Mouse (Mus musculus): ENCODE data around the gene Rdm1. TPM values are rescaled to one million over a fixed set of nuclear protein-coding genes. Genes with fewer than 3 reads are reported as not detected.

Rdm1 gene
- total and polyA plus RNA-seq, 3 experiments: 6.5 to 6.8 TPM; not detected in 1

DNA sequence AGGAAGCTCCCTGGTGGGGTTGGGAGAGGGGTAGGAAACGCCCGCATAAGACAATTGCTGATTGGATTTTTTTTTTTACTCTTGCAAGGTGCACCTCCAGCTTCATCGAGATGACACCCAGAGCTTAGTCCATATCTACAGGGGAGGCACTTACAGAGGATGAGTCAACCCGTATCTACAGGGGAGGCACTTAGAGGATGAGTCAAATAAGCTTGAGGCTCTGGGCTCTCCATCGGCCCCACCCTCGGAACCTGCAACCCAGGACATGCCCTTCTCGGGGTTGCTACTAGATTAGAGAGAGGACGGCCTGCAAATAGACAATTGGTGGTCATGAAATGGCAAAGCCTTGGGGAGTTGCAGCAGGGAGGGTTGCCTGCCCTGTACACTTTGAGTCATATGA lies 10.9 kb upstream of the Rdm1 start:
- TF ChIP-seq ZMIZ1 (IDR thresholded peaks at IDR 0.05; ENCODE audit: low read depth, low read length): no peak
- no peak for TF ChIP-seq POLR2A (IDR thresholded peaks at IDR 0.05; ENCODE audit: control insufficient read depth in 1 of 2, insufficient read depth in 1 of 2, low read depth in 1 of 2, low read length in 2 of 2, poor library complexity in 1 of 2)
- TF ChIP-seq MAZ (IDR thresholded peaks at IDR 0.05; ENCODE audit: low read depth, low read length): no peak
- no peak for TF ChIP-seq NRF1 (IDR thresholded peaks at IDR 0.05; ENCODE audit: insufficient read depth, low read depth, low read length, poor library complexity, severe bottlenecking)
- TF ChIP-seq TBP (IDR thresholded peaks at IDR 0.05; ENCODE audit: low read depth, low read length): no peak
- TF ChIP-seq MYB (IDR thresholded peaks at IDR 0.05; ENCODE audit: low read depth, low read length): no peak
- no peak for TF ChIP-seq HCFC1 (IDR thresholded peaks at IDR 0.05; ENCODE audit: low read depth, low read length)
- Histone ChIP-seq H3K9ac (ENCODE audit: control insufficient read depth, low read depth, low read length, poor library complexity, severe bottlenecking) (no peak overlapping the region), H3K79me2 (ENCODE audit: control insufficient read depth, insufficient read depth, low read length, poor library complexity) (no peaks in the 10 kb centered on the region), H3K27me3 (ENCODE audit: control insufficient read depth in 1 of 2, insufficient read depth in 2 of 2, low read length in 2 of 2) (peaks cover 0 to 2% of the 10 kb centered on the region in 2 experiments; a peak in 1 of 4 replicates), H3K4me3 (ENCODE audit: control insufficient read depth in 1 of 2, insufficient read depth in 1 of 2, low read depth in 2 of 2, low read length in 2 of 2) (no peak overlapping the region), H3K27ac (ENCODE audit: control insufficient read depth, low read depth, low read length) (no peak overlapping the region), H3K9me3 (replicated peaks; ENCODE audit: insufficient read depth, low read length) (no peaks in the 10 kb centered on the region), H3K4me1 (ENCODE audit: control insufficient read depth in 1 of 2, insufficient read depth in 2 of 2, low read length in 2 of 2) (peaks cover 0 to 11% of the 10 kb centered on the region in 2 experiments; a peak in 2 of 4 replicates), H3K36me3 (ENCODE audit: control insufficient read depth in 1 of 2, insufficient read depth in 2 of 2, low read length in 2 of 2) (peaks cover 0 to 6% of the 10 kb centered on the region in 2 experiments; a peak in 2 of 4 replicates)
- DNase-seq (ENCODE audit: low read depth, low spot score): no peak

DNA sequence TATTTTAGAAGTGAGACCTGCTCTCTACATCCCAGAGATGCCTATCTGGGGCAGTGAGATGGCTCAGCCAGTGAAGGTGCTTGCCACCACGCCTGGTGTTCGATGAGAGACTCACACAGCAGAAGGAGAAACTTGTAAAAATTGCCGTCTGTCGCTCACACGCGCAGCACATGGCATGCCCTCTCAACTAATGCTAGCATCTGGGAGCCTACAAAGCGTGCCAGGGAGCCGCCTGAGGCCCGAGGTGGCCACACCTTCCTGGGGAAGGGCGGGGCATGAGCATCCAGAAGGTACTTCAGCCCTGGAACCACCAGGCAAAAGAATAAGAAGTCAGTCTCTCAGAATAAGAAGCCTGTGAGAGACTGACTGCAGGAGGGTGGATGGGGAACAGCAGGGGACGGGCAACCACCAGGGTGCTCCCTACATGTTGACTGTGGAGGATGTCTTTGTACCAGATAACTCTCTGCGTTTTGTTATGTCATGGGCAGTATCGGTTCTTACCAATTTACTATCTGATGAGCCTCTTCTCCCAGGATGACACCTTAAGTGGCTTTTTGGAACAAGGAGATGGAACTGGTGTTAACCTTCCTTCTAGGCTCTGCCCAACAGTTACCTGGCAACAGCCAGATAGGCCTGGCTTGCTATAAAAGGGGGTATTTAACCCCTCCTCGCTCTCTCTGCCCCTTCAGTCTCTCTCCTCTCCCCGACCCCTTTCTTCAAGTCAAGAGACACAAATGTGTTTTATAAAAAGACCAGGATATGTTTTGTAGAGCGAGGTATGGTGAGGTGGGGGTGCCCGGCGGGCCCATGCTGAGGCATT lies 9.8 kb upstream of the Rdm1 start:
- peaks cover 0 to 2% of the 10 kb centered on the region in 2 experiments; a peak in 1 of 4 replicates for H3K27me3 ChIP-seq (ENCODE audit: control insufficient read depth in 1 of 2, insufficient read depth in 2 of 2, low read length in 2 of 2)
- H3K9me3 ChIP-seq (replicated peaks; ENCODE audit: insufficient read depth, low read length): no peaks in the 10 kb centered on the region
- H3K9ac ChIP-seq (ENCODE audit: control insufficient read depth, low read depth, low read length, poor library complexity, severe bottlenecking): no peak overlapping the region
- H3K4me3 ChIP-seq (ENCODE audit: control insufficient read depth in 1 of 2, insufficient read depth in 1 of 2, low read depth in 2 of 2, low read length in 2 of 2): no peak overlapping the region
- peaks cover 0 to 6% of the 10 kb centered on the region in 2 experiments; a peak in 2 of 4 replicates for H3K36me3 ChIP-seq (ENCODE audit: control insufficient read depth in 1 of 2, insufficient read depth in 2 of 2, low read length in 2 of 2)
- no peak for TF ChIP-seq MYC (IDR thresholded peaks at IDR 0.05; ENCODE audit: low read depth, low read length)
- no peak for TF ChIP-seq ETS1 (IDR thresholded peaks at IDR 0.05; ENCODE audit: low read depth, low read length)
- TF ChIP-seq BHLHE40 (IDR thresholded peaks at IDR 0.05; ENCODE audit: borderline replicate concordance, low read depth, low read length): no peak
- TF ChIP-seq E2F4 (IDR thresholded peaks at IDR 0.05; ENCODE audit: borderline replicate concordance, low read depth, low read length): no peak
- no peak for TF ChIP-seq MYB (IDR thresholded peaks at IDR 0.05; ENCODE audit: low read depth, low read length)
- H3K4me1 ChIP-seq (ENCODE audit: control insufficient read depth in 1 of 2, insufficient read depth in 2 of 2, low read length in 2 of 2): peaks cover 0 to 10% of the 10 kb centered on the region in 2 experiments; a peak in 2 of 4 replicates
- no peaks in the 10 kb centered on the region for H3K79me2 ChIP-seq (ENCODE audit: control insufficient read depth, insufficient read depth, low read length, poor library complexity)
- no peak for DNase-seq (ENCODE audit: low read depth, low spot score)
- no peak overlapping the region for H3K27ac ChIP-seq (ENCODE audit: control insufficient read depth, low read depth, low read length)

DNA sequence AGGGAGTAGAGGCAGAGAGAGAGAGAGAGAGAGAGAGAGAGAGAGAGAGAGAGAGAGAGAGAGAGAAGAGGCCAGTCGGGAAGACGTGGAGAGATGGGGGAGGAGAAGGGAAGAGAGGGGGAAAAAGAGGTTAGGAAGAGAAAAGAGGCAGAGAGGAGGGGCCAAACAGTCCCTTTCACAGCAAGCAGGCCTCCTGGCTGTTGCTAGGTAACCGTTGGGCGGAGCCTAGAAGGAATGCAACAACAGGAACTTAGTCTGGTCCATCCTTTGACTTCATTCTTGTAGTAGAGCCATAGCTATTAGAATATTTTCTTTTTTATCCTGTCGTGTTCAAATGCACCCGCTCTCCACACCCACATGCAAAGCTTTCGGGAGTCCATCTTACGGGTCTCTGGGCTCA lies 9.1 kb upstream of the Rdm1 start:
- peaks cover 0 to 2% of the 10 kb centered on the region in 2 experiments; a peak in 1 of 4 replicates for H3K27me3 ChIP-seq (ENCODE audit: control insufficient read depth in 1 of 2, insufficient read depth in 2 of 2, low read length in 2 of 2)
- H3K36me3 ChIP-seq (ENCODE audit: control insufficient read depth in 1 of 2, insufficient read depth in 2 of 2, low read length in 2 of 2): peaks cover 0 to 6% of the 10 kb centered on the region in 2 experiments; a peak in 2 of 4 replicates
- peak; percentile 86 for DNase-seq (ENCODE audit: low read depth, low spot score)
- no peaks in the 10 kb centered on the region for H3K9me3 ChIP-seq (replicated peaks; ENCODE audit: insufficient read depth, low read length)
- H3K79me2 ChIP-seq (ENCODE audit: control insufficient read depth, insufficient read depth, low read length, poor library complexity): no peaks in the 10 kb centered on the region
- peaks cover 0 to 10% of the 10 kb centered on the region in 2 experiments; a peak in 2 of 4 replicates for H3K4me1 ChIP-seq (ENCODE audit: control insufficient read depth in 1 of 2, insufficient read depth in 2 of 2, low read length in 2 of 2)
- no peak overlapping the region for H3K4me3 ChIP-seq (ENCODE audit: control insufficient read depth in 1 of 2, insufficient read depth in 1 of 2, low read depth in 2 of 2, low read length in 2 of 2)
- no peak overlapping the region for H3K27ac ChIP-seq (ENCODE audit: control insufficient read depth, low read depth, low read length)
- no peak overlapping the region for H3K9ac ChIP-seq (ENCODE audit: control insufficient read depth, low read depth, low read length, poor library complexity, severe bottlenecking)
- no peak for TF ChIP-seq GABPA (IDR thresholded peaks at IDR 0.05; ENCODE audit: low read depth, low read length)
- TF ChIP-seq HCFC1 (IDR thresholded peaks at IDR 0.05; ENCODE audit: low read depth, low read length): no peak
- no peak for TF ChIP-seq TCF12 (IDR thresholded peaks at IDR 0.05; ENCODE audit: low read depth, low read length)
- no peak for TF ChIP-seq USF1 (IDR thresholded peaks at IDR 0.05; ENCODE audit: low read depth, low read length)
- no peak for TF ChIP-seq SIN3A (IDR thresholded peaks at IDR 0.05; ENCODE audit: low read length)
- no peak for TF ChIP-seq ELF1 (IDR thresholded peaks at IDR 0.05; ENCODE audit: low read depth, low read length)
- no peak for TF ChIP-seq RCOR1 (IDR thresholded peaks at IDR 0.05; ENCODE audit: low read depth, low read length)
- no peak for TF ChIP-seq CHD2 (IDR thresholded peaks at IDR 0.05; ENCODE audit: low read length)
- no peak for TF ChIP-seq ZNF384 (IDR thresholded peaks at IDR 0.05; ENCODE audit: low read depth, low read length)
- no peak for TF ChIP-seq GATA1 (IDR thresholded peaks at IDR 0.05; ENCODE audit: low read depth, low read length)
- TF ChIP-seq MEF2A (IDR thresholded peaks at IDR 0.05; ENCODE audit: extremely low read depth, insufficient replicate concordance, low read depth, low read length, poor library complexity, severe bottlenecking): no peak
- TF ChIP-seq EP300 (IDR thresholded peaks at IDR 0.05; ENCODE audit: low read depth in 1 of 2, low read length in 2 of 2): no peak
- TF ChIP-seq E2F4 (IDR thresholded peaks at IDR 0.05; ENCODE audit: borderline replicate concordance, low read depth, low read length): no peak
- TF ChIP-seq POLR2AphosphoS5 (IDR thresholded peaks at IDR 0.05; ENCODE audit: borderline replicate concordance, low read depth, low read length): no peak
- TF ChIP-seq MYC (IDR thresholded peaks at IDR 0.05; ENCODE audit: low read depth, low read length): no peak
